Mouse (Mus musculus) left cerebral cortex, postnatal 10 days (tissue): ENCODE measurements around the gene Arl15. TPM values are rescaled to one million over a fixed set of nuclear protein-coding genes. Genes with fewer than 3 reads are reported as not detected.

Source experiments
- DNase-seq, 2 experiments: peaks; one replicate each; pipeline ENCODE4 v3.0.0; 2021 to 2022; ENCODE audit warnings: low spot score in 2 of 2, mixed read lengths in 1 of 2; ENCODE audit errors: extremely low spot score in 1 of 2
- intact Hi-C: fragments of 180-260 bp; cut with DNase I; formaldehyde crosslinking; loops from one replicate; pipeline ENCODE4 v1.15.1; 2025
- total RNA-seq, 2 experiments: library from RNA; stranded (reverse); gene quantifications; 2 replicates each; pipeline ENCODE4 v1.2.3; 2021

Gene Arl15
- total RNA-seq, 2 experiments from 2014 or later = 53.8 to 59.3 TPM

GRCm38 (mm10) chr13:113835921-113836320 lies 41.6 kb downstream of the Arl15 start:
- intact Hi-C loops = no loop called here
- DNase-seq = no peak

GRCm38 (mm10) chr13:113838601-113839576 lies 44.6 kb downstream of the Arl15 start:
- no peak for DNase-seq
- intact Hi-C loops = no loop called here

DNA sequence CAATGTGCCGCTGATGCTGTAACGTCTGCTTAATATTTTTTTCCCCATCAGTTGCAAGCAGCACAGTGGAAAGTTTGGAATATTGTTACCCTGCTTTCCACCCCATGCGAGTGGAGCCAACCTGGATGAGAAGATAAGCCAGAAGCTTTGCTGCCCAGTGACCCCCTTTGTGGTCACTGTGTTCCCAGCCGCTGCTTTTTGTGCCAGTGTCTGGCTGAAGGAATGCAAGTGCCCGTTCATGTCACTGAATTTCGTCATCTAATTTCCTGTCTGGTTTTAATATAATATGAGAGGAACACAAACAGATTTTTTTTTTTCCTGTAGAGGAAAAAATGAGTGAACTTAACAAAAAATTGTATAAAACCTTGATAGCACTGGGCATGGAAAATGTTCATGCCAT lies 46.1 kb downstream of the Arl15 start:
- DNase-seq = no peak
- intact Hi-C loops = no loop called here

DNA sequence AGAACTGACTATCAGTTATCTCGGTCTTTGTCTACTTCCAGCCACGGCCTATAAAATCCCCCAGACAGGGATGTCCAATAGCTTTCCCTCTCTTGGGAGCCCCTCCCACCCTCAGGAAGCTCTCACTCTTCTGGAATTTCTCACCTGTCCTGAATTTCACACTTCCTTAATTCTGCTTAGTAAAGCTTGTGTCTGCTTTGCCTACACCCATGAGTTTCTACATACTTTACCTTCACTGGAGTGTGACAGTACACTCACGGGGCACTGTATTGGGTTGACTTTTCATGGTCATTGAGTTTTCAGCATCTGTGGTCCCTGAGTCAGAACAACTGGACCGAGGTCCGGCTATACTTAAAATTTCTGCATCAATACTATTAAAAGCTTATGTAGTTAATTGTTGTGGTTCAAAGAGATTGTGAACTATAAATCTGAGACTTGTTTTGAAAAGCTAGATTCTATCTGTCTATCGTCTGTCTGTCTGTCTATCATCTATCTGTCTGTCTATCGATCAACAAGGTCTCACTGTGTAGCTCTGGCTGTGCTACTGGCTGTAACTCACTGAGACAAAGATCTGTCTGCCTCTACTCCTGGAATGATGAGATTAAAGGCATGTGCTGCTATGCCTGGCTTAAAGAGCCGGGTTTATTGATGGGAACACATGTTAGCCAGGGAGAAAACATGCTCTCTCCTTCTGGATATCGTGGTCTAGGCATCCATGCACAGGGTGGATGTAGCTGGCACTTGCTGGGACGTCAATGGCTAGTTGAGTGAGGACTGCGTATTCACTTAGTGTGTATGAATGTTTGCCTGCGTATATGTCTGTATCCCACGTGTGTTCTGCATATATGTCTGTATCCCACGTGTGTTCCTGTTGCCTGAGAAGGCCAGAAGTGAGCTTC lies 48.4 kb downstream of the Arl15 start:
- intact Hi-C loops = no loop called here
- DNase-seq = no peak

DNA sequence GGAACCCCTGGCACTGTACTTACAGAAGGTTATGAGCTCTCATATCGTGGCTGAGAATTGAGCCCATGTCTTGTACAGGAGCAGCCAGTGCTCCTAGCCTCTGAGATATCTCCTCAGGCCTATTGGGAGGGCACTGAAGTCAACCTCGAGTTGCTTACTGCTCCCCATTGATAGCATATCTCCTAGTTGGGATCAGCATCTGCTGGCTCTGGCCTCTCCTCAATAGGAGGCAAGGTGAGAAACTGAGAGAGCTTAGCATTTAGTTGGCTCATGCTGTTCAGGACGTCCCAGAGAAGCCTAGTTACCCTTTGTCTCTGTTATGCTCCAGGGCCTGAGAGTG lies 49.0 kb downstream of the Arl15 start:
- intact Hi-C loops = no loop called here
- DNase-seq = no peak

DNA sequence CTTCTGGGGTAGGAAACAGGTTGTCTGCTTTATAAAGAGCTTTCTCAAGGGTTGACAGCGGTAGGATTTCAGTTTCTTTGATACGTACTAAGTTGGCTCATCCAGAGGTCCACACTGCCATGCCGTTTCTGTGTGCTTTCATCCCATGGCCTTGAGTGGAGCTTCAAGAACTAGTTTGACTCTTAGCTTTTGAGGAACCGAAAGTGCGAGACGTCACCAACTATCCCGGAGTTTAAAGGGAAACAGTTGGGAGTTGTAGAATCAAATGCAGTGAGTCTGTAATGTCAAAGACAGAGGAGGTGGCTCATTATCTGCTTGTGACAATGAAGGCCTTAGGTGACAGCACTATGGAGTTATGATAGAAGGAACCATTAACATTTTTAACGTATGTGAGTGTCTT lies 49.6 kb downstream of the Arl15 start:
- intact Hi-C loops = no loop called here

GRCm38 (mm10) chr13:113844717-113845116 lies 50.4 kb downstream of the Arl15 start:
- intact Hi-C loops = no loop called here

More for the DNA sequence above, 49.6 kb downstream of the Arl15 start:
- no peak for DNase-seq

DNA sequence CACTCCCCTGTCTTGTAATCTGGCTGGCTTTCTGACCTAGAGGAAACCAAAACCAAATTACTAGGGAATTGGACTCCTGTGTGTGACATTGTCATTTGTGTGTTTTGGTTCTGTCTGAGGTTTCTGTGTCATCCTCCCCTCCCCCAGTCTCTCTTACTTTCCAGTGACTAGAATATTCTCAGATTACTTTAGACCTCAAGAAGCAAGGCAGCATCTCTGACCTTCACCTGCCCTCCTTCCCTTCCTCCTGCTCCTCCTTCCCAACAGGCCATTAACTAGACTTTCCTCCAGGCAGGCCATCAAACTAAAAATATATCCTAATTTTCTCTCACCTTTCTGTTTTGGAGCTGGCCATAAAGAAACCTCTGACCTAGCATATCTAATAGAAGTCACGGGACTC lies 50.9 kb downstream of the Arl15 start:
- no peak for DNase-seq
- intact Hi-C loops = no loop called here

More at GRCm38 (mm10) chr13:113844717-113845116, 50.4 kb downstream of the Arl15 start:
- DNase-seq = no peak

GRCm38 (mm10) chr13:113846413-113846812 lies 52.1 kb downstream of the Arl15 start:
- no peak for DNase-seq
- intact Hi-C loops = no loop called here

GRCm38 (mm10) chr13:113850431-113851034 lies 56.2 kb downstream of the Arl15 start:
- intact Hi-C loops = no loop called here
- peak in 1 of 2 experiments; percentile 69 for DNase-seq

GRCm38 (mm10) chr13:113851602-113852375 lies 57.5 kb downstream of the Arl15 start:
- no peak for DNase-seq
- intact Hi-C loops = no loop called here

GRCm38 (mm10) chr13:113852376-113852666 lies 58.0 kb downstream of the Arl15 start:
- no peak for DNase-seq
- intact Hi-C loops = no loop called here

DNA sequence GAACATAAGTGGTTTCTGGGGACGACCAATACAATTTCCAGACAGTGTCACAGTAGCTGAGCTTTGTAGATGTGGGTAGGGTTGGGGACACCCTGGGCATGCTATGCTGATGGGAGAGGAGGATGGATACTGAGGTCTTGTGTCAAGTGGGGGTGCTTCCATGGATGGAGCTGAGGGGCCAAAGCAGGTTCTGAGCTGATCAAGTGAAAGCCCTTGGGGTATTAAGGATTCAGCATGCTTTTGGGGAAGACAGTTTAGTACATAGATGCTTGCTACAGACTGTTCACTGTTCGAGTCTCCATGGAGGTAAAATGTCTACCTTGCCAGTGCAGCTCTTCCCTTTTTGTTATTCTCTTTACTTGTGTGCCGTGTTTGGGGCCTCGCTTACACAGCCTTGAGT lies 59.8 kb downstream of the Arl15 start:
- intact Hi-C loops = no loop called here
- no peak for DNase-seq

DNA sequence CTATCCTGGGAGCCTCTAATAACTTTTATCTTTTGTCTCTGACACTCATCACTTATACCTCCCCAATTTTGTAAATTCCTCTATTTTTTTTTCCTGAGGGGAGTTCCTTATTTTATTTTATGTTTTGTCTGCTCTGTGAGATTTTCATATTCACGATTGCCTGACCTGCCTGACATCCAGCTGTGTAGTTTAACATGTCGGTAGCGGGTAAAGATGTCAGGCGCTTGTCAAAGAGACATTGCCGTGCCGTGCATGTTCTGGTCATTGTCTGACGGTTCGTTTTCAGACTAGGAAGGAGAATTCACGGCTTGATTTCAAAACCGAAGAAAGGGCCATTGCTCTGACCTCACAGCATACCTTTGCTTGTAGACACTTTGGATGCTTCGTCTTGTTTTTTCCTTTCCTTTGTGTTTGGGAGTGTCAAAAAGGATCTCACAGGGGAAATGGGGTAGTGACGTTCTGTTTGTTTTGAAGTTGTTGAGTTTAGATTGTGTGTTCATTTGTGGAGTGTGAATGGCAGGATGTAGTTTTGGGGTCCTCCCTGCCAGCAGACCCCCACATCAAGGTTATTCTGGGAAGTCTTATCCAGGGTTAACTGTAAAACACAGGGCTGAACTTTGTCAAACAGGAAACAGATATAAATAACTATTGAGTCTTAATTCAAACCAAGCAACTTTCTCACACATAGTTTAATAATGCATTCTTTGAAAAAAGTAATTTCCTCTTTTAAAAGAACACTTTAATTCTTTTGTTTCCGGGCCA lies 60.4 kb downstream of the Arl15 start:
- DNase-seq = no peak
- intact Hi-C loops = no loop called here

DNA sequence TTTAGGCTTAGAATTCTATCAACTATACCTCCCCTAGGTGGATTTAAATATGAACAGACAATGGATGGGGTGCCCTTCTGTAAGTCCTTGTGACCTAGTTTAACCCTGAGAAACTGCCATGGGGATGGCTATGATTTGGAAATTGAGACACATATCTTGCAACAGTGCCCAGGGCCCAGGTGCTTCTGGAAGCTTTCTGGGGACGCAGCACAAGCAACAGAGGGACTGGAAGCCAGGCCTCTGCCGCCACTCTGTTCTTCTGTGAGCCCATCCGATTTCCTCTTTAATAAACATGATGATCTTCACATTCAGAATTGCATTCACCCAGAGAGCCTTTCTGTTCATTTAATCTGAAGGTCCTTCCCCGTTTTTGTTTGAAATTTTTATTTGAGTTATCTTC lies 62.6 kb downstream of the Arl15 start:
- intact Hi-C loops = no loop called here
- no peak for DNase-seq

DNA sequence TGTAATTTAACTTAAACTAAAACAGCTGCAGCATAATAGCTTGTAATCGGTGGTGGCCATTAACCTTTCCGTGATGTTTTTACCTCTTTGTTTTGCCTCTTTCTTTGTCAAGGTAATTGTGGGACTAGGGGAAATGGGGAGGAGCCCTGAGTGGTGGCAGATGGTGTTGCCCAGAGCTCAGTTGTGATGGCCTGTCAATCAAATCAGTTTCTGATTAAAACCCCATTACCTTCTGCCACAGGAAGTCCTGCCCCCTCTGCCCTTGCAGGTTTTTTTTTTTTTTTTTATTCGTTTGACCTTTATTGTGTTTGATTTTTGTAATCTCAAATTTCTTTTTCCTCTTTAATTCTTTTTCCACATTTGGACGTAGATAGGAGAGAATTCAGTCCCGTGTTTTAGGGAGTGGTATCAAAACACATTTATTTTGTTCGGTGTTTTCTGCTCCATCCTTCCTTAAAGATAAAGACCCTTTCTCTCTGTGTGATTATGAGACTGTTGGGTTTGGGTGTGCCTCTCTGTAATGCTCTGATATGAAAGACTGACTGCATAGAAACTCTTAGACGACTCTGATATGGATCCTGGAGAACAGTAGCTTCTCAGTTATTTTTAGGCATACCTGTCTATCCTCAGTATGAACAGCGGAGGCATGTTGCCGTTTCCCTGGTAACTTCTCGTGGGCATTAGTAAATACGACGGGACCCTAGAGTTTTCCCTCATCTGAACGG lies 64.5 kb downstream of the Arl15 start:
- no peak for DNase-seq
- intact Hi-C loops = no loop called here

GRCm38 (mm10) chr13:113859392-113859776 lies 65.1 kb downstream of the Arl15 start:
- intact Hi-C loops = no loop called here

More at GRCm38 (mm10) chr13:113859392-113859776, 65.1 kb downstream of the Arl15 start:
- DNase-seq = no peak
